In the genomic region with DNA sequence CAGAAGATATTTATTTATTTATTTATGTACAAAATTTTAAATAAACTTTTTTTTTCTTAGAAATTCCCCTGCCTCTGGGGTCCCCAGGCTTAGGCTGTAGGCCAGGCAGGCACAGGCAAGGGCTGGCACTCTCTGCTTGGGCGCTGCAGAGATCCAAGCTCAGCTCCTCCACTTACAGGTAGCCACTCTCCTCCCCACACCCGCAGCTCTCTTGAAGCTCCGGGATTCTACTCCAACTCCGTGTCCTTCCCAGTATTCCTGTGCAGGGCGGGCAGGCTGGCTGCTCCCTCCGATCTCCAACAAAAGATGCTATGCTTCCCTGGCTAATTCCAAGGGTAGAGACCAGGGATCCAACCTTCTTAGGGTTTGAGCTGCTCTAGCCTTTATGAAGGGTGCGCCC, we compare ENCODE assay signal across 18 mouse cellular contexts. TPM values are rescaled to one million over a fixed set of nuclear protein-coding genes. Genes with fewer than 3 reads are reported as not detected.
DNase-seq lines count a peak whose midpoint lies in the region; ATAC-seq lines count a peak whose summit lies in the region.
"Had no signal": no experiment of that assay in that cellular context is flagged by ENCODE, and none has a peak within 500 bp of the region (broad histone marks: within the 10 kb centered on the region; RNA-seq: fewer than 3 reads in every experiment).

No protein-coding gene starts in this region.

- 0% methylated on average over 7 of the region's 7 CpGs for WGBS in forebrain, embryonic 11.5 days
- 0% methylated on average over 7 of the region's 7 CpGs for WGBS in forebrain, embryonic 15.5 days
- WGBS in hindbrain, embryonic 10.5 days: under 1% methylated on average over 7 of the region's 7 CpGs
- 2% methylated on average over 7 of the region's 7 CpGs for WGBS in limb, embryonic 10.5 days
- WGBS in neural tube, embryonic 11.5 days: 1% methylated on average over 7 of the region's 7 CpGs
- 2% methylated on average over 7 of the region's 7 CpGs for WGBS in heart, embryonic 11.5 days (ENCODE audit: insufficient replicate concordance)

- no peak for DNase-seq in forebrain, embryonic 11.5 days (ENCODE audit: low spot score)
- DNase-seq in hindbrain, embryonic 10.5 days (ENCODE audit: low spot score): peak; percentile 38
- DNase-seq in limb, embryonic 10.5 days (ENCODE audit: low spot score): peak; percentile 45
- peak; percentile 28 for DNase-seq in neural tube, embryonic 11.5 days (ENCODE audit: low spot score)
- no peak for DNase-seq in heart, adult 11 months
- DNase-seq in layer of hippocampus, adult 9-10 months (ENCODE audit: low spot score): no peak
- DNase-seq: cerebellum, adult 11 months; thymus, adult 2 months had no signal

- no peaks in the 10 kb centered on the region for H3K36me3 ChIP-seq in forebrain, embryonic 11.5 days (ENCODE audit: control insufficient read depth, insufficient read depth, low read length)
- H3K36me3 ChIP-seq in forebrain, embryonic 15.5 days: no peaks in the 10 kb centered on the region
- no peaks in the 10 kb centered on the region for H3K36me3 ChIP-seq in hindbrain, embryonic 10.5 days
- H3K36me3 ChIP-seq in limb, embryonic 10.5 days: no peaks in the 10 kb centered on the region
- no peaks in the 10 kb centered on the region for H3K36me3 ChIP-seq in neural tube, embryonic 11.5 days (ENCODE audit: control insufficient read depth, insufficient read depth, low read length)
- no peaks in the 10 kb centered on the region for H3K36me3 ChIP-seq in heart, embryonic 11.5 days (ENCODE audit: control insufficient read depth, insufficient read depth, low read length)
- H3K36me3 ChIP-seq: liver, embryonic 12.5 days; lung, embryonic 15.5 days had no signal

- no peak overlapping the region for H3K4me2 ChIP-seq in forebrain, embryonic 11.5 days (ENCODE audit: low read depth, low read length, severe bottlenecking)
- no peak overlapping the region for H3K4me2 ChIP-seq in forebrain, embryonic 15.5 days (replicated peaks)
- H3K4me2 ChIP-seq in neural tube, embryonic 11.5 days (ENCODE audit: low read depth): peak overlapping the region; percentile 45
- no peak overlapping the region for H3K4me2 ChIP-seq in heart, embryonic 11.5 days
- H3K4me2 ChIP-seq: liver, embryonic 12.5 days; lung, embryonic 15.5 days had no signal

- H3K4me1 ChIP-seq in forebrain, embryonic 11.5 days (replicated peaks; ENCODE audit: control insufficient read depth, insufficient read depth, low read length): peaks cover 22% of the 10 kb centered on the region
- peaks cover 39% of the 10 kb centered on the region for H3K4me1 ChIP-seq in forebrain, embryonic 15.5 days
- peaks cover 35% of the 10 kb centered on the region for H3K4me1 ChIP-seq in hindbrain, embryonic 10.5 days (replicated peaks)
- H3K4me1 ChIP-seq in limb, embryonic 10.5 days: peaks cover 21% of the 10 kb centered on the region
- H3K4me1 ChIP-seq in neural tube, embryonic 11.5 days (ENCODE audit: control insufficient read depth, insufficient read depth, low read length): peaks cover 9% of the 10 kb centered on the region
- H3K4me1 ChIP-seq in heart, embryonic 11.5 days (ENCODE audit: control insufficient read depth, insufficient read depth, low read length): peaks cover 16% of the 10 kb centered on the region

- H3K9me3 ChIP-seq in forebrain, embryonic 11.5 days (ENCODE audit: control insufficient read depth, low read length): no peaks in the 10 kb centered on the region
- H3K9me3 ChIP-seq in forebrain, embryonic 15.5 days: no peaks in the 10 kb centered on the region
- H3K9me3 ChIP-seq in hindbrain, embryonic 10.5 days: no peaks in the 10 kb centered on the region
- no peaks in the 10 kb centered on the region for H3K9me3 ChIP-seq in limb, embryonic 10.5 days (replicated peaks)
- no peaks in the 10 kb centered on the region for H3K9me3 ChIP-seq in neural tube, embryonic 11.5 days (ENCODE audit: control insufficient read depth, low read length)
- H3K9me3 ChIP-seq in heart, embryonic 11.5 days (replicated peaks; ENCODE audit: control insufficient read depth, low read length): no peaks in the 10 kb centered on the region
- H3K9me3 ChIP-seq: liver, embryonic 12.5 days; lung, embryonic 15.5 days had no signal

- H3K9ac ChIP-seq in forebrain, embryonic 11.5 days (ENCODE audit: low read length): no peak overlapping the region
- no peak overlapping the region for H3K9ac ChIP-seq in forebrain, embryonic 15.5 days (replicated peaks)
- no peak overlapping the region for H3K9ac ChIP-seq in neural tube, embryonic 11.5 days (ENCODE audit: low read length)
- H3K9ac ChIP-seq in heart, embryonic 11.5 days (ENCODE audit: low read depth, low read length): no peak overlapping the region
- H3K9ac ChIP-seq: liver, embryonic 12.5 days; lung, embryonic 15.5 days had no signal

- H3K27ac ChIP-seq in forebrain, embryonic 11.5 days (ENCODE audit: low read depth, low read length): no peak overlapping the region
- no peak overlapping the region for H3K27ac ChIP-seq in forebrain, embryonic 15.5 days (replicated peaks)
- peak overlapping the region; percentile 50 for H3K27ac ChIP-seq in hindbrain, embryonic 10.5 days
- no peak overlapping the region for H3K27ac ChIP-seq in limb, embryonic 10.5 days
- no peak overlapping the region for H3K27ac ChIP-seq in neural tube, embryonic 11.5 days (ENCODE audit: low read depth, low read length)
- no peak overlapping the region for H3K27ac ChIP-seq in heart, embryonic 11.5 days (ENCODE audit: low read depth, low read length)
- H3K27ac ChIP-seq: kidney, postnatal 0 days; liver, embryonic 12.5 days; lung, embryonic 15.5 days had no signal

- 0 out of 2 replicates have a peak overlapping the region, but pooled peaks have one; percentile 5 for H3K4me3 ChIP-seq in forebrain, embryonic 11.5 days (ENCODE audit: low read depth, low read length)
- H3K4me3 ChIP-seq in forebrain, embryonic 15.5 days: no peak overlapping the region
- H3K4me3 ChIP-seq in hindbrain, embryonic 10.5 days: peak overlapping the region; percentile 55
- H3K4me3 ChIP-seq in limb, embryonic 10.5 days: no peak overlapping the region
- H3K4me3 ChIP-seq in neural tube, embryonic 11.5 days (ENCODE audit: low read depth, low read length): peak overlapping the region; percentile 48
- H3K4me3 ChIP-seq in heart, embryonic 11.5 days (ENCODE audit: low read depth, low read length): no peak overlapping the region
- H3K4me3 ChIP-seq: liver, embryonic 12.5 days; lung, embryonic 15.5 days; myocyte had no signal

- H3K27me3 ChIP-seq in forebrain, embryonic 11.5 days (ENCODE audit: control insufficient read depth, insufficient read depth, low read length): peaks cover 91% of the 10 kb centered on the region
- H3K27me3 ChIP-seq in forebrain, embryonic 15.5 days: peaks cover 94% of the 10 kb centered on the region
- H3K27me3 ChIP-seq in hindbrain, embryonic 10.5 days (ENCODE audit: insufficient read depth, poor library complexity, severe bottlenecking): peaks cover 99% of the 10 kb centered on the region
- peaks cover 98% of the 10 kb centered on the region for H3K27me3 ChIP-seq in limb, embryonic 10.5 days (ENCODE audit: low read depth, poor library complexity, severe bottlenecking)
- H3K27me3 ChIP-seq in neural tube, embryonic 11.5 days (ENCODE audit: control insufficient read depth, insufficient read depth, low read length): peaks cover 91% of the 10 kb centered on the region
- peaks cover 91% of the 10 kb centered on the region for H3K27me3 ChIP-seq in heart, embryonic 11.5 days (ENCODE audit: control insufficient read depth, insufficient read depth, low read length)

- ATAC-seq in forebrain, embryonic 11.5 days (replicated peaks; ENCODE audit: low FRiP score): no peak
- no peak for ATAC-seq in forebrain, embryonic 15.5 days (replicated peaks)
- no peak for ATAC-seq in neural tube, embryonic 11.5 days (ENCODE audit: insufficient read depth, low FRiP score, low TSS enrichment)
- ATAC-seq in heart, embryonic 11.5 days (replicated peaks; ENCODE audit: insufficient number of reproducible peaks, low FRiP score, low TSS enrichment): no peak
- ATAC-seq: liver, embryonic 12.5 days had no signal

RNA-seq across cellular contexts. Expression of a gene that starts 2.4 kb away (rescaled TPM):
- 8.9 and 10.6 TPM in 2 replicates for polyA plus RNA-seq in forebrain, embryonic 11.5 days (2014; fragmentation: Nextera tagmentation; extraction: Ambion mirVana)
- 2.1 and 3.3 TPM in 2 replicates for polyA plus RNA-seq in forebrain, embryonic 15.5 days (2015; fragmentation: Nextera tagmentation; extraction: Ambion mirVana)
- polyA plus RNA-seq in hindbrain, embryonic 10.5 days (2016; fragmentation: Nextera tagmentation; extraction: Ambion mirVana): 8.9 and 16.9 TPM in 2 replicates
- not detected in 2 replicates for polyA plus RNA-seq in limb, embryonic 10.5 days (2016; fragmentation: Nextera tagmentation; extraction: Ambion mirVana)
- 11.3 and 12.8 TPM in 2 replicates for polyA plus RNA-seq in neural tube, embryonic 11.5 days (2014; fragmentation: Nextera tagmentation; extraction: Ambion mirVana)
- not detected in 2 replicates for polyA plus RNA-seq in heart, embryonic 11.5 days (2014; fragmentation: Nextera tagmentation; extraction: Ambion mirVana)
- polyA plus RNA-seq: C2C12; gonadal fat pad, adult 2 months; heart, embryonic 16.5 days; intestine, embryonic 14.5 days; kidney, postnatal 0 days; liver, embryonic 12.5 days; lung, embryonic 15.5 days; myocyte; thymus, adult 2 months had no signal

Comparison
In these comparisons a context has a peak if more than half of its experiments do, and no peak if none do; other contexts are left out.
1. H3K4me3 ChIP-seq: peak in forebrain, embryonic 11.5 days (single experiment), hindbrain, embryonic 10.5 days (single experiment) and neural tube, embryonic 11.5 days (single experiment); none in forebrain, embryonic 15.5 days (single experiment), limb, embryonic 10.5 days (single experiment) and heart, embryonic 11.5 days (single experiment).
2. DNase-seq: peak in hindbrain, embryonic 10.5 days (single experiment), limb, embryonic 10.5 days (single experiment) and neural tube, embryonic 11.5 days (single experiment); none in forebrain, embryonic 11.5 days (single experiment), heart, adult 11 months (single experiment) and layer of hippocampus, adult 9-10 months (single experiment).